Mouse (Mus musculus) stomach, embryonic 16.5 days (tissue): Measurements from ENCODE around the gene Nfic. TPM values are rescaled to one million over a fixed set of nuclear protein-coding genes. Genes with fewer than 3 reads are reported as not detected.

Experiments
- ATAC-seq: fragments of 200-750 bp; cut with Nextera tagmentation; 2 replicates; pipeline ENCODE4 v1.8.0; 2017; ENCODE audit warnings: moderate number of reproducible peaks, moderate TSS enrichment; ENCODE audit not compliant: insufficient read depth, low FRiP score
- H3K27ac ChIP-seq: fragments of 300-500 bp; sonication (generic); 2 replicates; pipeline ENCODE4 v1.5.1; 2014; ENCODE audit warnings: low read length
- H3K27me3 ChIP-seq: fragments of 300-500 bp; sonication (generic); 2 replicates; pipeline ENCODE4 v1.6.1; 2014; ENCODE audit warnings: low read length, control low read depth, mixed read lengths; ENCODE audit not compliant: control insufficient read depth, insufficient read depth
- H3K36me3 ChIP-seq: fragments of 300-500 bp; sonication (generic); 2 replicates; pipeline ENCODE4 v1.6.1; 2014; ENCODE audit warnings: low read length; ENCODE audit not compliant: control insufficient read depth, insufficient read depth
- H3K4me1 ChIP-seq: fragments of 300-500 bp; sonication (generic); 2 replicates; pipeline ENCODE4 v1.6.1; 2014; ENCODE audit warnings: low read length, control low read depth, mixed read lengths; ENCODE audit not compliant: control insufficient read depth, insufficient read depth
- H3K4me2 ChIP-seq: fragments of 300-500 bp; sonication (generic); 2 replicates; pipeline ENCODE4 v1.6.1; 2014; ENCODE audit warnings: low read depth, low read length, mixed read lengths
- H3K4me3 ChIP-seq: fragments of 300-500 bp; sonication (generic); replicated peaks from 2 replicates; pipeline ENCODE4 v1.5.1; 2014; ENCODE audit warnings: mild to moderate bottlenecking, low read length
- H3K9ac ChIP-seq: fragments of 300-500 bp; sonication (generic); 2 replicates; pipeline ENCODE4 v1.6.1; 2014; ENCODE audit warnings: low read length
- H3K9me3 ChIP-seq: fragments of 300-500 bp; sonication (generic); replicated peaks from 2 replicates; pipeline ENCODE4 v1.6.1; 2016; ENCODE audit warnings: low read length, control low read depth; ENCODE audit not compliant: control insufficient read depth
- WGBS: fragments of 180-500 bp; shearing (Covaris S2); extraction: QIAGEN DNeasy Blood & Tissue Kit; methylation state at CpG from one replicate; pipeline ENCODE4 v1.1.7; 2014; 5-methylcytosine and 5-hydroxymethylcytosine counted together
- polyA plus RNA-seq: library from polyadenylated mRNA; unstranded; fragments of >200 nt; fragmentation: Nextera tagmentation; extraction: Ambion mirVana; gene quantifications from 2 replicates; pipeline ENCODE4 v1.2.1, GENCODE M21; 2015

Nfic gene
- polyA plus RNA-seq, 1 experiment from 2014 or later = 74.8 TPM

- Histone ChIP-seq H3K4me3 (peak overlapping the region; percentile 72), H3K9ac (peak overlapping the region; percentile 86), H3K9me3 (no peaks in the 10 kb centered on the region), H3K4me1 (peaks cover 33% of the 10 kb centered on the region), H3K27ac (peak overlapping the region; percentile 68), H3K36me3 (no peaks in the 10 kb centered on the region), H3K4me2 (peak overlapping the region; percentile 81), H3K27me3 (no peaks in the 10 kb centered on the region)
- WGBS = 2% methylated on average over 21 of the region's 33 CpGs
- no peak for ATAC-seq
These were observed 29.3 kb downstream of the Nfic start for GRCm38 (mm10) chr10:81426081-81426671.

DNA sequence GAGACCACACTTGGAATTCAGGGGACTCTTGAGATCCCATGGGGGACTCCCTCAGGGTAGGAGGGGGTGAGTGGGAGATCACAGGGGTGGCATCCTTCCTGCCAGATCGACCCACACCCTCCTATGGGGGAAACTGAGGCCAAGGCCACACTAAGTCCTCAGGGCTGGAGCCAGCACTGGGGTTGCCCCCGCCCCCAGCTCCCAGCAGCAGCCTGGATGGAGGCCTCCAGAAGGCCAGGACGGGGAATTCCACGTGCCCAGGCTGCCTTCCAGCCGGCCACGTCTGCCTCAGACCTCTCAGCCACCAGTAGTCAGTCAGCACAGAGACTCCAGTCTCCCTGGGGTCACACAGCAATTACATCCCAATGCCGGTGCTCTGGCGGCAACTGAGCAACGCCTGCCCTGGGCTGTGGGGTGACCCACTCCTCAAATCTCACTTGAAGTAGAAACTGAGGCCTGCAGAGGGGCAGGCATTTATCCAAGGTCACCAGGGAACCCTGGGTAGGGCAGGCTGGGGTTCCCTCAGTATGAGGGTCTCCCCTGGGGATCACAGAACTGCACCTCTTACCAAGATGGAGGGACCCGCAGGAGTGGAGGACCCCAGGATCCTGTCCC, 30.1 kb downstream of the Nfic start:
- H3K36me3 ChIP-seq = no peaks in the 10 kb centered on the region
- no peaks in the 10 kb centered on the region for H3K9me3 ChIP-seq
- peak overlapping the region; percentile 81 for H3K4me2 ChIP-seq
- H3K27ac ChIP-seq = peak overlapping the region; percentile 68
- ATAC-seq = no peak
- no peaks in the 10 kb centered on the region for H3K27me3 ChIP-seq
- 44% methylated on average over 10 of the region's 10 CpGs for whole genome bisulfite sequencing
- H3K9ac ChIP-seq = peak overlapping the region; percentile 86
- peak overlapping the region; percentile 72 for H3K4me3 ChIP-seq
- peaks cover 32% of the 10 kb centered on the region for H3K4me1 ChIP-seq

DNA sequence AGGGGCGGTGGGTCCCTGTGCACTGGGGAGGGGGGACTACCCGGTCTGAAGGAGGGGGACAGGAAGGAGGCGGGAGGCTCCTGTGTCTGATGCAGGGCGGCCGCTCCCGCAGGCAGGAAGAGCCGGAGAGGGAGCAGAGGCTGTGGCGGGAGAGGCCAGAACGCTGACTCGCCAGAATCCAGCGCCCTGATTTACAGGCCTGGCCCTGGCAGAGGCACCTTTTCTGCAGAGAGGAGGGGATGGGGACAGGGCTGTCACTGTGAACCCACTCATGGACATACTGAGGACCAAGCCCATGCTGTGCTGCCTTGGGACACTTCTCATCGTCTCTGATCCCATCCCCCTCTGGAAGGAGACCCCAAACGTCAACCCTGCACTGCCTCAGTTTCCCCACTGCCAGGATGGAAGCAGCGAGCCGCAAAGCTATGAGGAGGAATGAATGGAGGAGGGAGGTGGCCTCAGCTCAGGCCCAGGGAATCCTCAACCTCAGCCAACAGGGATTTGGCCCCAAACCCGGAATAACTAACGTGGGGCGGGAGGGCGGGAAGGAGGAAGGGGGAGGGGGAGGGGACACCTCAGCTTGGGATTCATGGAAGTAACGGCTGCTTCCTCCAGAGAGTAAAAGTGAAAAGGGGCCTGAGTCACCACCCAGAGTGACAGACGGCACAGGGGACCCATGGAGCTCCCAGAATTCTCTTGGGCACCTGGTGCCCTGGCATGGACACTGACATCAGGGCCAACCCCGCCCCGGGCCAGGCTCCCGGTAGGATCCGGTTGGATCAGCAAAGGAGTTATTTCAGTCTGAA, 31.0 kb downstream of the Nfic start:
- peak; percentile 18; the same call in 1 of the 2 replicates for ATAC-seq
- Histone ChIP-seq H3K4me1 (peaks cover 29% of the 10 kb centered on the region), H3K36me3 (no peaks in the 10 kb centered on the region; the same call in 1 of the 2 replicates), H3K9me3 (no peaks in the 10 kb centered on the region), H3K9ac (peak overlapping the region; percentile 86), H3K27me3 (no peaks in the 10 kb centered on the region), H3K27ac (peak overlapping the region; percentile 68), H3K4me3 (peak overlapping the region; percentile 72), H3K4me2 (peak overlapping the region; percentile 81)
- 7% methylated on average over 25 of the region's 25 CpGs for whole genome bisulfite sequencing

GRCm38 (mm10) chr10:81423476-81424245, 31.8 kb downstream of the Nfic start:
- peaks cover 32% of the 10 kb centered on the region for H3K4me1 ChIP-seq
- no peak for ATAC-seq
- 65% methylated on average over 4 of the region's 4 CpGs for WGBS
- no peaks in the 10 kb centered on the region; the same call in 1 of the 2 replicates for H3K36me3 ChIP-seq
- H3K9me3 ChIP-seq = no peaks in the 10 kb centered on the region
- peak overlapping the region; percentile 86 for H3K9ac ChIP-seq
- no peaks in the 10 kb centered on the region for H3K27me3 ChIP-seq
- peak overlapping the region; percentile 81 for H3K4me2 ChIP-seq
- peak overlapping the region; percentile 72 for H3K4me3 ChIP-seq
- H3K27ac ChIP-seq = peak overlapping the region; percentile 68; the same call in 1 of the 2 replicates

DNA sequence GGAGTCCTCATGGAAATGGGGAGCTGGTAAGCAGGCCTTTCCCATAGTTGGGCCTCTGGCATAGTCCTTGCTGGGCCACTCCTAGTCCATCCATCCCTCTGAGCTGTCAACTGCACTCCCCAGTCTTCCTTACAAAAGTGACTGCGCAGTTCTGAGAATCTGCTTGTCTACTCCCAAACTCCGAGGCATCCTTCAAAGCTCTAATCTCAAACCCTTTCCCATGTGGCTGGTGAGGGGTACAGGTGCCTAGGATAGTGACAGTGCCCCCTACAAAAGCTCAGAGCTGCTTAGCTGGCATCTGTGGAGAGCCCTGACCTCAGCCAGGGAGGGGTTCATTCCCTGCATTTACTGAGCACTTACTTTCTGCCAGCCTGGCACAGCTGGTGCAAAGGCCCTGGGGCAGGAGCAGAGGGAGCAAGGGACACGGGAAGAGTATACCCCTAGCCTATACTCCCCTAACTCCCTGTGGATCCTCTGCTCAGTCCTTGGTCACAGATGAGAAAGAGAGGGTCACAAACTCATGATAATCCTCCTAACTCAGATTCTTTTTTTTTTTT, 32.7 kb downstream of the Nfic start:
- WGBS = 72% methylated on average over 3 of the region's 3 CpGs
- no peak overlapping the region for H3K4me2 ChIP-seq
- no peaks in the 10 kb centered on the region for H3K9me3 ChIP-seq
- peaks cover 32% of the 10 kb centered on the region for H3K4me1 ChIP-seq
- no peak overlapping the region for H3K4me3 ChIP-seq
- H3K36me3 ChIP-seq = no peaks in the 10 kb centered on the region; the same call in 1 of the 2 replicates
- ATAC-seq = no peak
- no peak overlapping the region for H3K27ac ChIP-seq
- no peaks in the 10 kb centered on the region for H3K27me3 ChIP-seq
- H3K9ac ChIP-seq = no peak overlapping the region

- ATAC-seq = no peak
- peaks cover 34% of the 10 kb centered on the region for H3K4me1 ChIP-seq
- no peaks in the 10 kb centered on the region; the same call in 1 of the 2 replicates for H3K36me3 ChIP-seq
- H3K9ac ChIP-seq = no peak overlapping the region; the same call in 1 of the 2 replicates
- no peak overlapping the region for H3K27ac ChIP-seq
- H3K9me3 ChIP-seq = no peaks in the 10 kb centered on the region
- WGBS = 70% methylated on average over 6 of the region's 6 CpGs
- H3K27me3 ChIP-seq = no peaks in the 10 kb centered on the region
- no peak overlapping the region for H3K4me2 ChIP-seq
- no peak overlapping the region for H3K4me3 ChIP-seq
These were observed 33.2 kb downstream of the Nfic start for GRCm38 (mm10) chr10:81422191-81422590.

DNA sequence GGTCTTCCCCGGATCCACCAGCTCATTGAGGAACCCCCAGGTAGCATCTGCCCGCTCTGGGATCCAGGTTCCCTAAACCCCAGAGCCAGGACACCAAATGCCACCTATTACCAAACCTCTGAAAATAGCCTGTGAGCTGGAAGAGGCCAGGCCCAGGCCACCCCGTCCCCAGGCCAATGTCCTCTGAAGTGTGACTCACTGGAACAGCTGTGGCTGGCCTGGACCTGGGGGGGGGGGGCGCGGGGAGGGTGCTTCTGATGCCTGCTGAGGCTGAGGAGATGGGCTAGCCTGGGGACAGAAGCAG, 33.7 kb downstream of the Nfic start:
- no peak for ATAC-seq
- peaks cover 37% of the 10 kb centered on the region for H3K4me1 ChIP-seq

GRCm38 (mm10) chr10:81421041-81421796, 34.2 kb downstream of the Nfic start:
- Histone ChIP-seq H3K27me3 (no peaks in the 10 kb centered on the region), H3K36me3 (no peaks in the 10 kb centered on the region; the same call in 1 of the 2 replicates), H3K4me1 (peaks cover 43% of the 10 kb centered on the region), H3K27ac (no peak overlapping the region), H3K4me3 (no peak overlapping the region), H3K9ac (no peak overlapping the region), H3K9me3 (no peaks in the 10 kb centered on the region), H3K4me2 (no peak overlapping the region)
- ATAC-seq = no peak
- 74% methylated on average over 4 of the region's 4 CpGs for WGBS

More for the DNA sequence above, 33.7 kb downstream of the Nfic start:
- Histone ChIP-seq H3K9me3 (no peaks in the 10 kb centered on the region), H3K9ac (no peak overlapping the region), H3K27me3 (no peaks in the 10 kb centered on the region), H3K4me2 (no peak overlapping the region), H3K27ac (no peak overlapping the region), H3K36me3 (no peaks in the 10 kb centered on the region; the same call in 1 of the 2 replicates), H3K4me3 (no peak overlapping the region)
- 65% methylated on average over 5 of the region's 5 CpGs for WGBS
